Comparison of ENCODE assay signal across 8 mouse cellular contexts in genomic region chr3:137418636-137419035, GRCm38 (mm10).
DNase-seq lines count a peak whose midpoint lies in the region; TF ChIP-seq lines count a peak whose summit lies in the region.

No protein-coding gene starts in this region.

- DNase-seq in gastrocnemius, adult 2 months, result no peak
- DNase-seq in gastrocnemius, postnatal 10 days, result no peak
- no peak for DNase-seq in lung, adult 2 months
- DNase-seq in lung, postnatal 14 days, result no peak
- DNase-seq in embryo, embryonic 11 days, result peak; percentile 43
- DNase-seq in splenic B cell, adult 2 months (ENCODE audit: low read depth, low spot score), result peak; percentile 41
- DNase-seq in urinary bladder, postnatal 36 days (ENCODE audit: low spot score in 2 of 2), result no peak
- no peak for DNase-seq in gastrocnemius, postnatal 25 days

- 60% methylated on average over 4 of the region's 4 CpGs for WGBS in lung, adult 2 months

- no peaks in the 10 kb centered on the region for H3K36me3 ChIP-seq in splenic B cell, adult 2 months (ENCODE audit: control insufficient read depth, insufficient read depth, low read length, poor library complexity, severe bottlenecking)

- no peaks in the 10 kb centered on the region for H3K27me3 ChIP-seq in splenic B cell, adult 2 months (ENCODE audit: control insufficient read depth, insufficient read depth, low read length, poor library complexity, severe bottlenecking)

- TF ChIP-seq CTCF in gastrocnemius, adult 2 months (IDR thresholded peaks at IDR 0.05), result peak; percentile 73
- peak; percentile 27; the same call in 1 of the 2 replicates for TF ChIP-seq CTCF in lung, adult 2 months (IDR thresholded peaks at IDR 0.05; ENCODE audit: insufficient read depth, low read length)

- H3K4me1 ChIP-seq in lung, adult 2 months (ENCODE audit: control insufficient read depth, insufficient read depth, low read length), result no peaks in the 10 kb centered on the region

- no peak overlapping the region for H3K27ac ChIP-seq in gastrocnemius, adult 2 months

- TF ChIP-seq POLR2A in lung, adult 2 months (IDR thresholded peaks at IDR 0.05; ENCODE audit: borderline replicate concordance, extremely low read depth, low read depth, low read length), result no peak

- intact Hi-C loops in gastrocnemius, adult 2 months (cut with DNase I), result loop anchor here (5.0 kb wide), 2 partner anchors 334 to 1531 kb away; no protein-coding TSS in a partner anchor

- H3K4me3 ChIP-seq in gastrocnemius, adult 2 months, result no peak overlapping the region
- H3K4me3 ChIP-seq in lung, adult 2 months (replicated peaks; ENCODE audit: extremely low read depth, low read depth, low read length), result no peak overlapping the region

Comparison
In these comparisons a context has a peak if more than half of its experiments do, and no peak if none do; other contexts are left out.
1. DNase-seq: peak in embryo, embryonic 11 days (single experiment) and splenic B cell, adult 2 months (single experiment); none in gastrocnemius, adult 2 months (single experiment), gastrocnemius, postnatal 10 days (single experiment), lung, adult 2 months (single experiment), lung, postnatal 14 days (single experiment), urinary bladder, postnatal 36 days (0 of 2) and gastrocnemius, postnatal 25 days (single experiment).